Mouse (Mus musculus) layer of hippocampus, postnatal 14 days (tissue): ENCODE results near the gene Fam207a. TPM values are rescaled to one million over a fixed set of nuclear protein-coding genes. Genes with fewer than 3 reads are reported as not detected.

Experiments
- DNase-seq, 2 experiments: peaks; one replicate each; pipeline ENCODE4 v3.0.0; 2021 to 2022; ENCODE audit warnings: low spot score in 2 of 2, mixed read lengths in 1 of 2
- total RNA-seq, 2 experiments: library from RNA; stranded (reverse); gene quantifications; 2 replicates each; pipeline ENCODE4 v1.2.3; 2021

Fam207a gene
- total RNA-seq, 2 experiments from 2014 or later = 32.3 to 34.9 TPM

DNA sequence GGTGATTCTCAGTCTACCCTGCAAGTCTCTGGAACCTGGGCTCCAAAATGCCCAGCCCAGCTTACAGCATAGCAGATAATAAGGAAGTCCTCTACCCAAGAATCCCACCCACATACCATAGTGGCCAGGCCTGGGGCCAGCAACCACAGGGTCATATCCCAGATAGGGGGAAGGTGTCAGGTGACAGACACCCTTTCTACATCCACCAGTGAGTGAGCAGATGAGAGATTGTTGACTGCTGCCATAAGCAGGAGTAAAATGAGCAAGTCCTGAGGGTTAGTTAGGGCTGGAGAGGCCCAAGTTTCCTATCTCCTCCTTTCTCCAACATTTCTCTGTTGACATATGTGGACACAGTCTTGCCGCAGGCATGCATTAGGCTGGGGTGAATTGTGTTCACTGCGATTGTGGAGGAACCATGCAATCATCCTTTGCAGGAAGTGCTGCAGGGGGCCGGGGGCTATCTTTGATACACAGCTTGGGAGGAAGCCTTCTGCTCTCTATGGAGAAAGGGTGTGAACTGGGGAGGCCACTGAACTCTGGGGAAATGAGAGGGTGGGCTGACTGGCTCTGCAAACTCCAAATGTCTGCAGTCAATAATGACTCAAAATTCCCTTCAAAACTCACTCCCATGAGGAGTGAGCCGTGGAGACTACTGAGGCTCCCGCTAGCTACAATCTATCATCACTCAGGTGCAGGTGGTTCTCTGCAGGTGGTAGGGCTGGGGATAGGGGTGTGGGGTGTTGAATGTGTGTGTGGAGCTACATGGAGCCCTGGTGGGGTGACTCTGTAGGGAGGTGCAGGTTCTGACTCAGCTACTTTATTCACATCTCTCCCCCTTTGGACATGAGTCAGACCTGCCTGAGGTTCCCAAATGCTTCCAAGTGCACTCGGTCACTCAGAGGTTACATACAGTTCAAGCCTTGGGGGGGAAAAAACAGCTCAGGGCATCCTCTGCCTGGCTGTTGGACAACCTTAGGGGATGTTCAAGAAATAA, 15.7 kb upstream of the Fam207a start:
- DNase-seq = no peak

DNA sequence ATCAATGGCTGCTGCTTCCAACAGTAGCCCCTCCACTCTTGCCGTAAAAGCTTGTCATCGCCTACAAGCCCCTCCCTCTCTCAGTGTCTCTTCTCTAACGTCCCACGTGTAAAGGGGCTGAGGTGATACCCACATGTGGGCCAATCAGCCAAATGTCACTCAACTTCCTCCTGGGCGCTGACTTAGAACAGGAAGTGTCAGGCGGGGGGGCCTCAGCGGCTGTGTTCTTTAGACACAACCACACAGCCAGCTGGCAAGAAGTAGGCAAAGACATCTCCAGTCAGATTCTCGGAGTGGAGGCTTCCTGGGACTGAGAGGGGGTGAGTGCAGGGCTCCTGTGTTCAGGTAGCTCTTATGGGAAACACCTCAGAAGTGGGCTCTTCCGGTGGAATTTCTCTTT, 14.6 kb upstream of the Fam207a start, which contains the start of gene Itgb2:
Gene Itgb2 (plus strand): TSS at position 113 of the 400 bp plus-strand sequence.
- no peak for DNase-seq

DNA sequence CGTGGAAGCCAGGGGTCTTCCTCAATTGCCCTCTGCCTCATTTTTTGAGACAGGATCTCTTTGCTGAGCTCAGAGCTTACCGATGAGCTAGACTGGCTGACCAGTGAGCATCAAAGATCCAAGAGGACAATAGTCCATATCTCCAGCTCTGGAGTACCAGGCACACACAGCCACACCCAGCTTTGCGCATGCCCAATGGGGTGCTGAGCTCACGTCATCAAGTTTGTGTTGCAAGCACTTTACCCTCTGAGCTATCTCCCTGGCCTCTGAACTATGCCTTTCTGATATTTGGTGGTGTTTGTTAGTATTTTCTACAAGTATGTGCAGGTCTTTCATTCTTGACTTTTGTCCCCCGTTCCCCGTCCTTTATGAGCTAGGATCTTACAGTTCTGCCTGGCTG, 13.0 kb upstream of the Fam207a start:
- no peak for DNase-seq

DNA sequence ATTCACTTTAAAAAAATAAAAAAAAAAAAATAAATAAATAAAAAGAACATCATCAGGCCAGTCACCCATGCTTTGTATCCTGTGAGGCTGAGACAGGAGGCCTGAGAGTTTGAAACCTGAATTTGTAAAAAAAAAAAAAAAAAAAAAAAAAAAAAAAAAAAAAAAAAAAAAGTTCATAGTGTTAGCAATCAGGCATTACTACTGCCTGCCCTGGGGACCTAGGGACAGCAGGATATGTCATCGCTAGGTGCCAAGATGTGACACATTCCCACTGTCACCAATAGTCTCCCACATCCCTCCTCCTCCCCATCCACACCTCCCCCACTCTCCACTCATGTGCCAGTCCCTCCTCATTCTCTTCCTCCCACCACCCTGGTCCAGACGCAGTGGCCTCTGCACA, 10.9 kb upstream of the Fam207a start:
- no peak for DNase-seq

DNA sequence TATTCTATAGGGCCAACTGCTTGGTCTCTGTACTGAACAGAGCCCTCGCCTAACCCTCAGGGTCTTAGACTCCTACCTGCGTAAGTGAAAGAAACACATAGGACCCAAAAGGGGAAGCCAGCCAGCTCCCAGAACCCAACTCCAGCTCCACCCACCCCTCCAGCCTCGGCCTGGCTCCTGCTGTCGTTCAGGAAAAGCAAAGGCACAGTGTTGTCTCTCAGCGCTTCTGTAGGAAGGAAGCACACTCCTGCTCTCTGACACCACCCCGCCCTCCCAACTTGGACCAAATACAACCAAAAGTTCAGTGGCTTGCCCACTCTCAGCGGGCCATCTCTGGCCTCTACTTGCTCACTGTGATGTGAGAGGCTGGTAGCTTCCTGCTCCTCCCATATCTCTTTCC, 7.7 kb upstream of the Fam207a start:
- no peak for DNase-seq

DNA sequence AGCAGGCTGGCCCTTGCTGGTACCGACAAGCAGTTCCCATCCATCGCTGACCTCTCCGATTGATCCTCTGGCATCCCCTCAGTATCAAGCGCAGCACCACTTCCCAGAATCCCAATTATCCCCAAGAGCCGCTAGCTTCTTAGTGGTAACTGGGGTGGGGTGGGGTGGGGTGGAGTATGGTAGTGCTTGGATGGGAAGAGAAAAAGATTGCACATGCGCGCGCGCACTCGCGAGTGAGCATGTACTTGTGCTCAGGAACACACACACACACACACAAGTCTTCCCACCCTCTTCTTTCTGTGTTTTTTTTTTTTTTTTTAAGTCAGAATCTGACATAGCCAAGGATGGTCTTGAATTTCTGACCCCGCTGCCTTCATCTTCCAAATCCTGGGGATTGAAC, 7.2 kb upstream of the Fam207a start:
- no peak for DNase-seq

DNA sequence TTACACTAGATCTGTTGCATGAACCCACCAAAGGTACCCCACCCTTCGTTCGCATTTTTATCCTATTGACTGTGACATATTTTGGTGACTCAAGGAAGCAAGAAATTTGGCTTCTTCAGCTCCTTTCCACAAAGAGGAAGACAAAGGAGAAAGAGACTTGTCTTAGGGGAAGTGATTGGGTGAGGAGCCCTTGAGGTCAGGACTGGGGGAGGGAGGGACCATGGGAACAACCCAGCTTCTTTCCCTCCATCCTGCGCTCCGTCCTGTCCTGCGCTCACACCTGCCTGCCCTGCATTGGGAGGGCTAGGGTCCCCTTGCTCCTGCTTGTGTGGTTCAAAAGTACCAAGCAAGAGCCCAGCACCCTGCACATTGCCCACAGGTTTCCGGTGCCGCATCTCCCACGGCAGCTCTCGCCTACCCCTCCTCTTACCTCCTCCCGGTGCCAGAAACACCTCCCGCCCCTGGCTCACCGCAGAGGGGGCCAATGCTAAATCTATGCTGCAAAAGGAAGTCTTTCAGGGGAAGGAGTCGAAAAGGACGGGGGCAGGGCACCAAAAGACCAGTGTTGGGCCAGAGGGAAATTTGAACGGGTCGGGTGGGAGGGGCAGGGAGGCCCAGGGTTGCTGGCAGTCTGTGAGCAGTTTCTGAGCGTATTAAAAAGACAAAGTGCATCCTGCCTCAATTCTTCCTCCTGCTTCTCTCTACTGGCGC, 6.6 kb upstream of the Fam207a start:
- no peak for DNase-seq

DNA sequence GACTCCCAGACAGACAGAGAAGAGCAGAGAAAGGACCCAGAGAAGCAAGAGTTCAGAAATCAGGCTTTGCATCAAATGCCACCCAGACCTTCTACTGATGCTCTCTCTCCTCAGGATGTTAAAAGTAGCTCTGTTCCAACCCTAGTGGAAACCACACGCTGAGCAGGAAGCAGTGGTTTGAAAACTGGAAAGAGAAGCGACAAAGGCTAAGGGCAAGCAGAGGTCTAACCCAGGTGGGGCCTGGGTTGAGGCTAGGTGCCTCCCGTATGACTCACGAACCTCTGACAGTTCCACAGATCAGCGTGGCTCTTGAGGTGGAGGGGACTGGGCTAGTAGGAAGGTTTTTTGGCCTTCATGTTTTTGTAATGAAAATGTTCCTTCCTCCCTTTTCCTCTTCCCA, 4.9 kb upstream of the Fam207a start:
- no peak for DNase-seq

DNA sequence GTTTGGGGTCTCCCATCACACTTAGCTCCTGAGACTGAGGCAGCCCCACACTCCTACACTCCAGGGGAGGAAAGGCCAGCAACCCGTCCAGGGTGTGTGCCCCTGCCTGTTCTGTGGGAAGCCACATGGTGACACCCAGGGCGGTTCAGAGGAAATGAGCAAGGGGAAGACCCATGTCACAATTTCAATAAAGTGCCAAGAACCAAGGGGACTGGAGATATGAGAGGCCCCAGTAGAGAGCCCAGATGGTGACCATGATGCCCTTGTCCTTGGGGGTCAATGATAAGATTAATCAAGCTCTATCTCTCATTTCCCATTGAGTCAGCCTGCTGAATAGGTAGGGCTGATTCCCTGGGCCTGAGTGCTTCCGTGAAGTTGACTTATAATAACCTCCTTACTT, 3.6 kb upstream of the Fam207a start:
- DNase-seq = no peak

DNA sequence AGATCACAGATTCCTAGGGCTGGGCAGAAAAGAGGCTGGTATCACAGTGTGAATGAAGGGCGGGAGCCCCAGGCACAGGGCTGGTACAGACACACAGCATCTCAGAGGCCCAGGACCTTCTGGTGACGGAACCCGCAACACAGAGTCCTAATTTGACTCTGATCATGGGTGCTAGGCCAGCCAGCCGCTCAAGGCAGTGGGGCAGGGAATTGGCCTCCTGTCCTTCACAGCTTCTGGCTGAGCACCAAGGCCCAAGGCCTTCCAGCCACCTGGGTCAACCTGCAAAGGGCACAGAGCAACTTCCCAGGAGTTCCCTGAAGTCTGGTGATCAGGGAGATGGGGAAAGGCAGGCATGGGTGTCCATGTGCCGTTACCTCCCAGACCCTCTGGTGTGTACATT, 2.2 kb upstream of the Fam207a start:
- no peak for DNase-seq

DNA sequence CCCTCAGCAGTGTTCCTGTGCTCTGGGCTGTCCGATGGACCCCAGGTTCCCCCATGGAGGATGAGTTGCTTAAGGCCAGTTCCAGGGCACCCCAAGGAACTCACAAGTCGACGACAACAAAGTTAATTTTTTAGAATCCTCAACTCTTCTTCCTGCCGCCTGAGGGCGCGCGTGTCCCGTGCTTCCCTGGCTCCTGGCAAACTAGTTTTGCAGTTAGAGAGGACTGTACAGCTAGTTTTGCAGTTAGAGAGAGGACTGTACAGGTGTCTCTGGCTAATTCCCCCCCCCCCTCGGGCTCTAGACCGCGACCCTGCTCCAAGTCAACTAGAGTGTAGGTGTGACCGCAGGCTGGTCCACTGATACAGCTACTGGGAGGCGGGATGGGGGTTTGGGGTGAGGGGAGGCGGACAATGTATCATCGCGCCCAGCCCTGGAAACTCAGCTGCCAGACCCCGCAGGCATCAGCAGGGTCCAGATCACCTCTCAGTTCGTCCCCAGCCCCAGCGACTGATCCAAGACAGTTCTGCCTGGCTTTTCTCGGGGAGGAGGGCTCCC, 1.6 kb upstream of the Fam207a start:
- DNase-seq = peak; percentile 55 to 63

DNA sequence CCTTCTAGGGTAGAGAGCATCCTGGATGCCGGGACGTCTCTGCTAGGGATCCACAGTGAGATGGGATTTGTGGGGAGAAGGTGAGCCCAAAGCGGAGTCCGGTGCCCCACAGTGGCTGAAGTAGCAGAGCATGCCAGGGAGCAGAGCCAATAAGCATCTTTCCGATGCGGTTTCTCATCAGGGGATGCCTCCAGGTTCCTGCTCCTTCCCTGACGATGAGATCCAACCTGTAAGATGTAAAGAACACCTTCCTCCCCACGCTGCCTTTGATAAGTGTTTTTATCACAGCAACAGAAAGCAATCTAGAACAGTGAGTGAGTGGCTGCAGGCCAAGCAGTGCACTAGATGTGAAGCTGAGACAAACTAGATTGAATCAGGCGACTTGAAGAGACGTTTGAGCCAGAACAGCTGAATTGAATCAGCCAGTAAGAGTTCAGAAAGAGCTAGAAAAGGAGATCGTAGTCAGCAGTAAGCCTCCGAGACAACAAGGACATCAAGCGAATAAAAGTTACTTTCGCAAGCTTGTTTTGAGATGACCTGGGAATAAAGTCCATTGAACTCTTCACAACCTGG, 880 bp upstream of the Fam207a start:
- DNase-seq = no peak

DNA sequence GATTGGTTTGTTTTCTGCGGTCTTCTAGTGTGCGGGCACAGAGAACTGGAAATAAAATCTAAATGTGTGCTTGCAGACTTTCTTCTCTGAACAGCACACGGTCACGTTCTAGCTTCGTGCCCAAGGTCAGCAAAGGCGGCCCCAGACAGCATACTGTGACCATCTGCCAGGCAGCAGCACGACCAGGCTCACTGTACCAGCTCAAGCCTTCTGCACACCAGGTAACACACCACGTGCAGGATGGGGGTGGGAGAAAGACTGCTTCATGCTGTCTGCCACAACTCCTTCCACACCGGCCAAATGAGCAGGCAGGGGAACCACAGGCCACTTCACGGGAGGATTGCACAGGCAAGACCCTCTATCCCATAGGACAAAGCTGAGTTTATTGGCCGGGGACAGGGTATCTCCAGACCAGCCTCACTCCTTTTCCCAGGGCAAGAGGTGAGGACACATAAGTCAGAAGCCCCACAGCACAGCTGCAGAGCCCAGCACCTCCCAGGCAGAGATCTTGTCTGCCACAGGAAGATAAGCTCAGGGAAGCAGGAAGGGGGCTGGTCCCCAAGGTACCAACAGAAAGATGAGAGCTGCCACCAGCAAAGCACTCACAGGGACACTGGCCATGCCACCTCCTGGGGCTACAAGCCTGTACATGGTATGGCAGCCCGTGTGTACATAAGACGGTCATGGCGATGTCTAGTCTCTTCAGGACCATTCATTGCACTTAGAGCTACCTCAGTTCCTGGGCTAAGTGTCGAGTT, 5.2 kb downstream of the Fam207a start:
- DNase-seq = no peak

DNA sequence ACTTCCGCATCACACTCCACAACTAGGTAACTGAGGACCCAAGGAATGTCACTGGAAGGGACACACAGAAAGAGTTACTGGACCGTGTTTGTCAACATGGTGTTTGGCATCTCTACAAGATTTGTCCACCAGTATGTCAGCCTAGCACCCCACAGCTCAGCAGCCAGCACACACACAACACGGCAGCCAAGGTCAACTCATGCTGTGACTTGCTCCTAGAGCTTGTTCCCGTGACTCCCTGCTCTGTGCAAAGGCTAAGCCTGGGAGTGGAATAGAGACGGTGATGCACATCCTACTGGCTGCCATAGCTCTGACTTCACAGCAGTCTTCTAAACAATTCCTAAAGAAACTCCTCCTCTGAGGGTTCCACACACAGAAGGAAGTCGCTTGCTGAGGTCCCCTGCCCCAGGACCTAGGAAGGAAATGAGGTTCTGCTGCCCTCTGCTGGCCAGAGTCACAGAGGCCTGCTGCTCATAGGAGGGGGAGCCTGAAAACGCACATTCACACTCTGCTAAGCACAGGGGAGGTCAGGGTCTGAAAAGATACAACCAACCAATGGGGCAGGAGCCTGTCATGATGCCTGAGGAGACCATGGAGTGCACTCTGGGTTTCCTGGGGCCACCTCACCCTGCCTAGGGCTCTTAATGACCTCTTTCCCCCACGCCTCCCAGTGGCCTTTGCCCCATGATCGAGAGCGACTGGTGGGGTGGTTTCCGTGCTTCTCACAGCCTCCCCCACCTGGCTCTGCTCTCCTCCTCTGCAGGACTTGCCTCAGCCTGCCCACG, 6.0 kb downstream of the Fam207a start:
- DNase-seq = peak; percentile 77 to 80

DNA sequence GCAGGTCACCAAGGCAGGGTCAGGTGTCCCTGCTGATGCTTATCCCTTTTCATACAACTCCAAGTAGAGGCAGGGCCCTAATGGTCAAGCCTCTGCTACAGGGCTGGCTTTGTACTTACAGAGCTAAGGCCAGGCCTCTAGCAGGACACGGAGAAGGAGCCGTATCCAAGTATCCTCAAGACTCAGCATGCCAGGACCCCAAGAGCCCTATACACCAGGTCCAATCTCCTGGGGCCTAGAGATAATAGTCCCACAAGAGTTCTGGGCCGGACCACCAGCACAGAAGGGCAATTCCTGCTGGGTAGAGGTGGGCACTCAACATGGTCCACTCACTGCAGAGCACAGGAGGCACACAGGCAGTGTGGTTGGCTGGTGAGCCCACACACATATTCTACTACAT, 6.8 kb downstream of the Fam207a start:
- no peak for DNase-seq

DNA sequence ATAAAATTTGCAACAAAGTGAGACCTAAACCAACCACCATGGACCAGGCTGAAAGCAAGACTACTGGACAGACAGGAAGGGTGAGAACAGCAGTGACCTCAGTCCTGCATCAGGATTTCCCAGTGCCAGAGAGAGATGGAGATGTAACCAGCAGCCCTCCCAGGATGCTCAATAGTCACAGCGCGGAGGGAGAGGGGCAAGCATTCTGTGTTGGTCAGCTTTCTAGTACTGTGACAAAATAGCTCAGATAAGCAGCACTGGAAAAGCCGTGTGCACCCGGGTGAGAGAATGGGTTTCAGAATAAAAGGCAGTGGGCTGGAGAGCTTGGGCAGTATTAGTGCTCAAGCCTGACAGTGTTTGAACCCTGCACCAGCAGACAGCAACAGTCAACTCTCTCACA, 7.8 kb downstream of the Fam207a start:
- no peak for DNase-seq

DNA sequence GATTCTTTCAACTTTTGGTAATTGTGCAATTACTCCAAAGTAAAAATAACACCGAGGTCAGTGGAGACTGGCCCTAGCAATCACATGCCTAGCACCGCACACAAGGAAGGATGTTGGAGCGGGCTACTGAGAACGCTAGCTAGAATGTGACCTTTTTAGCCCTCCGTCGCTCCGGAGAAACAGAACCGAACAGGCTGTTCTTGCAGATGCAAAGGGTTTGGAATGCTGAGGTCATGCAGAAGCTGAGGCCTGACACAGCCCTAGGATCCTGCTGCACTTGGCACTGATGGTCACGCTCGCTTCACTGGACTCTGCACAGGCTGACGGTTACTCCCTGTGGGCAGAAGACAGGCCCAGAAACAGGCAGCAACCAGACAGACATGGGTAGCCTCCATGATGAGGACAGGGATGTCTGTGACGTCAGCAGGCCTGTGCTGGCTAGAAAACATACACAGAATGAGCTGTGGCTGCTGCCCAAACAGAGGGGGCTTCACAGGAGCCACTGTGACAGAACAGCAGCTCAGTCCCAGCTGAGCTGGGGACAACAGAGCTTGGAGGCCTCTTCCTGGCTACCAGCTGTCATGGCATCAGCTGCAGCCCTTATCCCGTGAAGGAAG, 8.5 kb downstream of the Fam207a start:
- DNase-seq = no peak

DNA sequence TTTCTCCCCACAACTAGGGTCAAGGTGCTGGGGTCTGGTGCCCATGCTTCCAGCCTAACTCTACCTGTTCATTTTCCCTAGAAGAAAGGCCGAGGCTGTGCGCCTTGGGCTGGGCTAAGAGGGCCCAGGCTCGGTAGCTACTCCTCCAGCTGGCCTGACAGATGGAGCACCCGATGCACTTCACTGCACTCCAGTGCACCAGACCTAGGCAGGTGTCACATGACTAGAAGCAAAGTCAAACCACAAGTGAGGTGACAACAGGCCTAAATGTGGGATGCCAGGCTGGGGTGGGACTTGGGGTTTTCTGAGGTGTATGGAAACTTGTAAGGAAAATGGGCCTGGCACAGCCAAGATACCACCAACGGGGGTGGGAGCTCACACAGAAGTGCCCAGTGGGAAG, 9.1 kb downstream of the Fam207a start:
- DNase-seq = no peak

DNA sequence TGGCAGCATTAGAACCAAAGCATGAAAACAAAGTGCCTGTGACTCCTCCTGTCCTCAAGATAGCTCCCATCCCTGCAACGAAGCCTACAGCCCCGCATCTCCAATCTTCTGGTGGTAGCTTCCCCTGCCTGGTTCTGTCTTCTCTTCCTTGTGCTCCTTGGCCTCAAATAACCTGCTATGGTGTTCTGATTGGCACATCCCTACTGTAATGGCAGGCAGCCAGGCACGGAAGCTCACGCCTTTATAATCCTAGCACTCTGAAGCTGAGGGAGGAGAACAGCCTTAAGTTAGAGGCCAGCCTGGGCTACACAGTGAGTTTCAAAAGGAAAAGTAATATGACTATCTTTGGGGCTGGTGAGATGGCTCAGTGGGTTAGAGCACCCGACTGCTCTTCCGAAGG, 11.4 kb downstream of the Fam207a start:
- DNase-seq = no peak
